Mouse (Mus musculus) testis, adult 2 months (tissue): ENCODE results near the gene Cyb5r3. TPM values are rescaled to one million over a fixed set of nuclear protein-coding genes. Genes with fewer than 3 reads are reported as not detected.

ENCODE experiments used
- H3K27ac ChIP-seq: fragments of 200-500 bp; 2 replicates; pipeline ENCODE4 v1.5.1; 2012; ENCODE audit warnings: low read depth, low read length; ENCODE audit not compliant: control insufficient read depth, insufficient read depth
- H3K27me3 ChIP-seq: fragments of 200-500 bp; 2 replicates; pipeline ENCODE4 v1.6.1; 2012; ENCODE audit warnings: mild to moderate bottlenecking, low read length, moderate library complexity; ENCODE audit not compliant: control insufficient read depth, insufficient read depth
- H3K36me3 ChIP-seq: fragments of 200-500 bp; 2 replicates; pipeline ENCODE4 v1.6.1; 2012; ENCODE audit warnings: mild to moderate bottlenecking, low read length; ENCODE audit not compliant: control insufficient read depth, insufficient read depth
- H3K4me1 ChIP-seq: fragments of 200-500 bp; 2 replicates; pipeline ENCODE4 v1.6.1; 2012; ENCODE audit warnings: low read length; ENCODE audit not compliant: control insufficient read depth, insufficient read depth
- H3K4me3 ChIP-seq: fragments of 200-500 bp; 2 replicates; pipeline ENCODE4 v1.5.1; 2012; ENCODE audit warnings: low read depth, mild to moderate bottlenecking, low read length, moderate library complexity, mixed read lengths; ENCODE audit not compliant: control insufficient read depth
- CTCF ChIP-seq: fragments of 200-500 bp; IDR thresholded peaks from 2 replicates; pipeline ENCODE4 v1.5.1; 2012; ENCODE audit warnings: low read depth, mild to moderate bottlenecking, inconsistent platforms, low read length, moderate library complexity; ENCODE audit not compliant: control insufficient read depth, insufficient read depth, insufficient replicate concordance
- POLR2A ChIP-seq: fragments of 200-500 bp; IDR thresholded peaks from 2 replicates; pipeline ENCODE4 v1.6.1; 2012; ENCODE audit warnings: low read depth, mild to moderate bottlenecking, inconsistent platforms, low read length, moderate library complexity; ENCODE audit not compliant: control insufficient read depth
- polyA plus RNA-seq: library from polyadenylated mRNA; depleted of rRNA; stranded (reverse); fragments of >200 nt; gene quantifications from 2 replicates; pipeline ENCODE4 v1.2.3, GENCODE M21; 2012

The Cyb5r3 gene
- polyA plus RNA-seq, 1 experiment: 64.0 TPM

GRCm38 (mm10) chr15:83176653-83177052 lies 4.3 kb upstream of the Cyb5r3 start:
- Histone ChIP-seq H3K27me3 (no peaks in the 10 kb centered on the region), H3K4me3 (no peak overlapping the region), H3K27ac (no peak overlapping the region), H3K36me3 (no peaks in the 10 kb centered on the region), H3K4me1 (peaks cover 4% of the 10 kb centered on the region)
- no peak for TF ChIP-seq POLR2A

GRCm38 (mm10) chr15:83173914-83174884 lies 1.8 kb upstream of the Cyb5r3 start:
- no peak for TF ChIP-seq CTCF
- TF ChIP-seq POLR2A: no peak
- Histone ChIP-seq H3K4me3 (no peak overlapping the region), H3K27me3 (no peaks in the 10 kb centered on the region), H3K4me1 (peaks cover 12% of the 10 kb centered on the region), H3K27ac (no peak overlapping the region), H3K36me3 (no peaks in the 10 kb centered on the region)

GRCm38 (mm10) chr15:83171712-83172481 lies 495 bp downstream of the Cyb5r3 start:
- Histone ChIP-seq H3K27ac (peak overlapping the region; percentile 83), H3K36me3 (no peaks in the 10 kb centered on the region), H3K4me1 (peaks cover 15% of the 10 kb centered on the region), H3K27me3 (no peaks in the 10 kb centered on the region), H3K4me3 (peak overlapping the region; percentile 86)
- no peak for TF ChIP-seq CTCF
- TF ChIP-seq POLR2A: peak; percentile 83

DNA sequence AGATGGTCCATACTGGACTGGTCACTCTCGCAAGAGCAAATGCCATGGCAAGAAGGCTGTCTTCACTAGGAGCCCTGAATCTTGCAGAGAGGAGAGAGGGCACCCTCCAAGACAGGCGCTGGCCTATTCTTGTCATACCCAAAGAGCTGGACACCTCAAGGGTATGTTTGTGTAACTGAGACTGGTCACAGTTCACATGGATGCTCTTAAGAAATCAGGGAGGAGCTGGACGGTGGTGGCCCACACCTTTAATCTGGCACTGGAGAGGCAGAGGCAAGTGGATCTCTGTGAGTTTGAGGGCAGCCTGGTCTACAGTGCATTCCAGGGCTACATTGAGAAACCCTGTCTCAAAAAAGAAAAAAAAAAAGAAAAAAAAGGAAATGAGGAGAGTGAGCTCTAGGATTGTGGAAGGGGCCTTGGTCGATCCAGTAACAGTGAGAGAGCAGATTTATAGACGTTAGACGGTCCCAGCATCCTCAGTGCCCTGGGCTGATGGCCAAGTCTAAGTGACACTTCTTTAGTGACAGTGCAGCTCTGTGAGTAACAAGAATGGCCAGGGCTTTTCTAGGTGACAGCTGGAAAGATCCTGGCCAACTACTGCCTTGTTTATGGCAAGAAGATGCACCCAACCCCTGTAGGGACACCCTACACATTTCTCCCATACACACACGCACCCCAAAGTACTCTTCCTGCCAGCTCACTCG lies 1.3 kb downstream of the Cyb5r3 start:
- no peak for TF ChIP-seq POLR2A
- TF ChIP-seq CTCF: no peak
- H3K27me3 ChIP-seq: no peaks in the 10 kb centered on the region
- peak overlapping the region; percentile 5 for H3K27ac ChIP-seq
- peak overlapping the region; percentile 86 for H3K4me3 ChIP-seq
- peaks cover 15% of the 10 kb centered on the region for H3K4me1 ChIP-seq
- no peaks in the 10 kb centered on the region for H3K36me3 ChIP-seq

DNA sequence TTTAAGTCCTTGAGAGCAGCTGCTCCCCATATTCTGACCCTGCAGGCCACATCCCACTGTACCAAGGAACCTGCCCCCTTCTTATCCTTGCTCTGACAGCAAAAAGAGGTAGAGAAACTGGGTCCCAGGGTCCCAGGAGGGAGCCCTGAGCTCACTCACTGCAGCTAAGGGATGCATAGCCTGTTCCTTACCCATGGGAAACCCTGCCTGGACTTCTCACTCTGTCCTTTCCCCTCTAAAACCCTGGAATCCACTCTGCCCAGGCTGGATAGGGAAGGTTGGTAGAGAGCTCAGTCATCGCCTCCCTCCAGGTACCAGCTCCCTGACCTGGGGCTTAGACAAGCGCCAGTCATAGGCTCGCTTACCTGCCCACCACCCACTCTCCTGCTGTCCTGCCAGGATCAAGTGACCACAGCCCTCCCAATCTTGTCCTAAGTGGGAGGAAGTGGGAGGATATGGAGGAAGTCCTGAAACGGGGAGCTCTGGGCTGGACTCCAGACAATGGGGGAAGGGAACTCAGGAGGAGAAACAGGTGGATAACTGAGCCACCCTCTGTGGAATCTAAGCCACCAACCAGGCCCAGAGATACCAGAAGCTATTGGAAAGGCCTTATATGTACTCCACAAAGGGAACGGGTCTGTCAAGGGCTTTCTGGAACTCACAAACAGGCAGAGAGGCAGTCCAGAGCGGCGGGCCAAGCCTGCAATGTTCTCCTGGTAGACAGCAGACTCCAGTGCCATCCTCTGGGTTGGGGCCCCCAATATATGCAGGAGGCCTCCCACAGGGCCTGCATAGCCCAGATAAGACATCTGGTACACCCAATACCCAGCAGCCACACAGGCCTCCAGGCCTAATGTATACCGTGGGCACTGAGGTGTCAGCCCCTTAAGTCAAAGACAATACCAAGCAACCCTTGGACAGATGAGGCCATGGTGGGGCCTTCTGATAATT lies 2.3 kb downstream of the Cyb5r3 start:
- H3K4me1 ChIP-seq: peaks cover 15% of the 10 kb centered on the region
- H3K4me3 ChIP-seq: no peak overlapping the region
- TF ChIP-seq CTCF (no peak), POLR2A (no peak)
- H3K27ac ChIP-seq: no peak overlapping the region
- no peaks in the 10 kb centered on the region for H3K36me3 ChIP-seq
- H3K27me3 ChIP-seq: no peaks in the 10 kb centered on the region
